Mouse (Mus musculus): ENCODE measurements around the gene Catsper1.
"Not testable (repeated sequence)": the region's sequence is repeated elsewhere in the genome, so short reads cannot be mapped to it uniquely, and the experiment has no call there.

Catsper1 gene

GRCm38 (mm10) chr19:5335441-5335840 lies at the start of gene Catsper1:
Catsper1 (plus strand) TSS chr19:5335741.
- DNase-seq (ENCODE audit: low spot score in 2 of 2), result no peak

DNA sequence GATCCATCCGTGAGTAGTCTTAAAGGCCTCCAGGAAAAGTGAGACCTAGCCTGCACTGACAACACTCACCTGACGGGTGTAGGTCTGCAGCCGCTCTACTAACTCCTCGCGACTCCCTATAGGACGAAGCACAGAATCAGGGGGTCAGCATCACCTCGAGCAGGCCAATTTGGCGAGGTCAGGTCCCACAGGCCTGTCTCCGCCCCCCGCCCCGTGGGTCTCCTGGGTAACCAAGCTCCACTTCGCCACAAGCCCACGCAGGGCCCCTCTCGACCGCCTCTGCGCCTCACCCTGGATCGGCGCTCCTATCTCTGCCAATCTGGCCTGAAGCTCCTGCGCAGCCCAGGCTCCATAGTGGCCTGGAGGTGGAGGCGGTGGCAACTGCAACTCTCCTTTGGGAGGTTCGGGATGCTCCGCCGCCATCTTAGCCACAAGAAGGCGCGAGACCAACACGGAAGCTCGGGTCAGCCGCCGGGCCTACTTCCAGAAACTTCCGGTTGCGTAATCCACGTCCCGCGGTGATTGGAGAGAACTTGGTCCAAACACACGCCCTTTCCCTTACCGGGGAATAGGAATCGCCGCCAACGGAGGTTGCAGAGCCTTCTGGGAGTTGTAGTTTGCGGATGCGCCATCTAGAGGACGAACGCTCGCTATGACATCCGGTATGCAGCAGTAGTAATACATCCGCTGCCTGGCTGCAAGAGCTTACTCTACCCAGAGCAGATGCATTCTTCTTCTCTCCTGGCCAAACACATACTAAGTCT lies 40.4 kb upstream of the Catsper1 start, which contains the start of gene Sf3b2:
Sf3b2 (minus strand) TSS at position 484 of the 764 bp plus-strand sequence.
- DNase-seq (ENCODE audit: low spot score in 2 of 2), result peak; percentile 99 to 100

GRCm38 (mm10) chr19:5295736-5296075 lies 39.8 kb upstream of the Catsper1 start:
- DNase-seq (ENCODE audit: low spot score in 2 of 2), result no peak

DNA sequence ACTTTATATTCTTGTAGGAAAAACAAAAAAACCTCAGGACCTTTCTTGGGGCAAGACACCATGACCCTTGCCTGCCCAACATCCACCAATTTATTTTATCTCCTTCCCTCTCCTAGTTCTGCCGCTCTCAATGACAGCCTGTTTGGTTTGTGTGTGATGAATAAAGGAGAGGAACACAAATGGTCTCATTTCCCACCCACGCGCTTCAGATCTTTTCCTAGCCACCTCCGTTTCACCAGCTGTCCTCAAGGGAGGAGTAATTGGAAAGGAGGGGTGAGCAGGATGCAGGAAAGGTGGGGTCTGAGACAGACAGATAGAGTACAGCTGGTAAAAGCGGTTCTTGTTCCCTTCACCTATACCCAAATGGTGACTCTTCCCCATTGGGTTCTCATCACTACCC lies 38.9 kb upstream of the Catsper1 start:
- peak in 1 of 2 experiments; percentile 79 for DNase-seq (ENCODE audit: low spot score in 2 of 2)

- peak; percentile 71 to 75 for DNase-seq (ENCODE audit: low spot score in 2 of 2)
These were observed 37.4 kb upstream of the Catsper1 start, which contains the start of gene Gal3st3 for GRCm38 (mm10) chr19:5297903-5298800. Gal3st3 (plus strand) TSS chr19:5298331.

GRCm38 (mm10) chr19:5300588-5300987 lies 35.0 kb upstream of the Catsper1 start:
- no peak for DNase-seq (ENCODE audit: low spot score in 2 of 2)

DNA sequence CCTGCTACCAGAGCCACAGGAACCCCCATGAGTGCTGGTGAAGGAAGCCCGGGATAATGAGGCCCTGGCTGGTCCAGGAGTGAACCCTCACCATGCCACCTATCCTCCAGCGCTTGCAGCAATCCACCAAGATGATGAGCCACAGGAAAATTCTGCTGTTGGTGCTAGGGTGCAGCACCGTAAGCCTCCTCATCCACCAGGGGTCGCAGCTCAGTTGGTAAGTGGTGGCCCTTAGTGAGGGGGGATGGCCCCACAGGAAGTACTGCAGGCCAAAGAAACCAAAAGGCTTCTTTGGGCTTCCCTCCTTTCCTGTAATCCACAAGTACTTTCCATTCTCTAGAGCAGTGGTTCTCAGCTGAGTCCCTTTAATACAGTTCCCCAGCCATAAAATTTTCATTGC lies 33.1 kb upstream of the Catsper1 start:
- DNase-seq (ENCODE audit: low spot score in 2 of 2), result peak in 1 of 2 experiments; percentile 64

- no peak for DNase-seq (ENCODE audit: low spot score in 2 of 2)
These were observed 29.3 kb upstream of the Catsper1 start for GRCm38 (mm10) chr19:5306279-5306678.

- DNase-seq (ENCODE audit: low spot score in 2 of 2), result no peak
These were observed 28.4 kb upstream of the Catsper1 start for GRCm38 (mm10) chr19:5306968-5307734.

DNA sequence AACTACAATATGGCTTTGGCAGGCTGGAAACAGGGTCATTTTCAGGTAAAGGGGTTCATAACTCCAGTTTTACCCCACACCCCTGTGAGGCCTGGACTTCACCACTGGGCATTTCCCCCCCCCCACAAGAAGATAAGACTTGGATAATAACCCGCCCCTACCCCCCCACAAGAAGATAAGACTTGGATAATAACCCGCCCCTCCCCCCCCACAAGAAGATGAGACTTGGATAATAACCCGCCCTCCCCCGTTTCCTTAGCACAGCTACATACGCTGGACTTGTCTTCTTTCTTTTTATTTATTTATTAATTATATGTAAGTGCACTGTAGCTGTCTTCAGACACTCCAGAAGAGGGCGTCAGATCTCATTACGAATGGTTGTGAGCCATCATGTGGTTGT lies 26.5 kb upstream of the Catsper1 start:
- no peak for DNase-seq (ENCODE audit: low spot score in 2 of 2)

DNA sequence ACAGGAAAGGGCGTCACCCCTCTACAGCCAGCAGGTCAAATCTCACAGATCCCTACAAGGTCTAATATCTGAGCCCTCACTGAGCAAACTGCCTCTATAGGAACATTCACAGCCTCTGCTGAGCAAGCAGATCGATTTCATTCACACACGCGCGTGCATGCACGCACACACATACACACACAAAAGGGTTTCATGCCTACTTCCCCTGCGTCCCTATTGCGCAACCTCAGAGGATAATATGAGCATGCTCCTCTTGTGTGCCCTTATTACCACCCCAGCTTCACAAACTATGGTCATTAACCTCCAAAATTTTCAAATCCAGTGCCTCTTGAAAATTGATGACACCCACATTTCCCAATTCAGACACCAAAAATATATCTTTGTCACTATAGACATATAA lies 22.4 kb upstream of the Catsper1 start:
- no peak for DNase-seq (ENCODE audit: low spot score in 2 of 2)

- DNase-seq (ENCODE audit: low spot score in 2 of 2), result no peak
These were observed 11.7 kb upstream of the Catsper1 start for GRCm38 (mm10) chr19:5323801-5324200.

DNA sequence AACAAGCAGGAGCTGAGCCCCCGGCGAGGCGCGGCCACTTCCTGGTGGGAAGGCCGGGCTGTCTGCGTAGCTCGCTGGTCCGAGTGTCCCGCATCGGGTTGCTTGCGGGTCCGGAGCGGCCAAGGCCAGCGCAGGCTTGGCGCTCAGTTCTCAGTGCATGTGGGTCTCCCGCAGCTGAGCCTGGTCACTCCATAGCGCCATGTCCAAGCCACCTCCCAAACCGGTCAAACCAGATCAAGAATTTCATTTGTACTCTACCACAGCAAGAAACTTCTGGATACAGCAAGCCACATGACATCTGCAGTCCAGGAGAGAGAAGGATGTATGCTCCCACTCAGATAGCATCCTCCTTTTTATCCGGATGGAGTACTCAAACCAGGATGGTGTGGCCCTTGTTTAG lies 7.6 kb upstream of the Catsper1 start:
- no peak for DNase-seq (ENCODE audit: low spot score in 2 of 2)

- no peak for DNase-seq (ENCODE audit: low spot score in 2 of 2)
These were observed 800 bp upstream of the Catsper1 start for GRCm38 (mm10) chr19:5334741-5335140.

GRCm38 (mm10) chr19:5337975-5338374 lies 2.4 kb downstream of the Catsper1 start:
- DNase-seq (ENCODE audit: low spot score in 2 of 2), result peak; percentile 72 to 79

DNA sequence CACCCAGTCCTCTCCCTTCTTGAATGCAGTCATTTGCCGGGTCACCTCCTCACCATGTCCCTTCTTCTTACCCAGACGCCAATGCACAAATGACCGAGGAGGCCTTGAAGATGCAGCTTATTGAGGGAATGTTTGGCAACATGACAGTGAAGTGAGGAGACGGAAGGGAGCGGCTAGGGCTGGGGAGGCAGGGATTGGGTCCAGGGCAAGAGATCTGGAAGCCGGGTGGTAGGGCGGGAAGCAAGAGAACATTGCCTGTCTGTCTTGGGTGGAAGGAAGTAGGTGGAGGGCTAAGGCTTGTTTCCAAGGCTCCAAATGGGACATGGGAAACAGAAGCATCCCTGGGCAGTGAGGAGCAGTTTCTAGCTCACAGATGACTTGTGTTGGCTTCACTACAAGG lies 5.8 kb downstream of the Catsper1 start:
- no peak for DNase-seq (ENCODE audit: low spot score in 2 of 2)

DNA sequence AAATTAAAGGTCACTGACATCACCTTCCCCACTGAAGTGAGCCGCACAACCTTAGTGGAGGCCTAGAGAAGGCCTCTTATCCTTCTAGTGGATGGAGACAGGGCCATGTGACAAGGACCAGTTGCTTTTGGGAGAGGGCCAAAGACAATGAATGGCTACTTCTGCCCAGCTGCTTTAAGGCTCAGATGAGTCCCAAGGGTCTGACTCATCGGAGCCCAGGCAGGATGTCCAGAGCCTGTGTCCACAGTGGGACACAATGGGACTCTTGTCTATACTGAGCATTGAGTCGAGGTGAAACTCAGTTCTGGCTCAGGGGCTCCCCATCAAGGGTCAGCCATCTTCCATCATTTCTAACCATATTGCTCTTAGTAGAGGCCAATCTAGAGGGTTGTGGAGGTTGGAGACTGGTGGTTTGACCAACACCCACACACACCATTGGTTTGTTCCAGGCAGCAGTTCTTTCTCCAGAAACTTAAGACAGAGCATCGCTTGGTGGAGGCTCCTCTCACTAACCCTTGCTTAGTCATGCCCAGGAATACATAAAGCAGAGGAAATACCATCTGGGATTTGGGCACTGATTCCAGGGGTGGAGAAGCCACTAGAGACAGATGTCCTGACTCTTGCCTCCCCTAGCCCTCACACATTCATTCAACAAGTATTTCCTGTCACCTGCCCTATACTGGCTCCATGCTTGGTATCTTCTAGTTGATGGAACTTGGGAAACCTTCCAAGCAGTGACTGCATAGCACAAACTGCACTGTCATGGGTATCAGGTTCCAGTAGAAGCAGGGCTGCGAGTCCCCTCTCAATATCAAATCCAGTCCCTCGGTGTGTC lies 10.0 kb downstream of the Catsper1 start:
- DNase-seq (ENCODE audit: low spot score in 2 of 2), result no peak

GRCm38 (mm10) chr19:5348064-5348463 lies 12.5 kb downstream of the Catsper1 start:
- DNase-seq (ENCODE audit: low spot score in 2 of 2), result no peak

DNA sequence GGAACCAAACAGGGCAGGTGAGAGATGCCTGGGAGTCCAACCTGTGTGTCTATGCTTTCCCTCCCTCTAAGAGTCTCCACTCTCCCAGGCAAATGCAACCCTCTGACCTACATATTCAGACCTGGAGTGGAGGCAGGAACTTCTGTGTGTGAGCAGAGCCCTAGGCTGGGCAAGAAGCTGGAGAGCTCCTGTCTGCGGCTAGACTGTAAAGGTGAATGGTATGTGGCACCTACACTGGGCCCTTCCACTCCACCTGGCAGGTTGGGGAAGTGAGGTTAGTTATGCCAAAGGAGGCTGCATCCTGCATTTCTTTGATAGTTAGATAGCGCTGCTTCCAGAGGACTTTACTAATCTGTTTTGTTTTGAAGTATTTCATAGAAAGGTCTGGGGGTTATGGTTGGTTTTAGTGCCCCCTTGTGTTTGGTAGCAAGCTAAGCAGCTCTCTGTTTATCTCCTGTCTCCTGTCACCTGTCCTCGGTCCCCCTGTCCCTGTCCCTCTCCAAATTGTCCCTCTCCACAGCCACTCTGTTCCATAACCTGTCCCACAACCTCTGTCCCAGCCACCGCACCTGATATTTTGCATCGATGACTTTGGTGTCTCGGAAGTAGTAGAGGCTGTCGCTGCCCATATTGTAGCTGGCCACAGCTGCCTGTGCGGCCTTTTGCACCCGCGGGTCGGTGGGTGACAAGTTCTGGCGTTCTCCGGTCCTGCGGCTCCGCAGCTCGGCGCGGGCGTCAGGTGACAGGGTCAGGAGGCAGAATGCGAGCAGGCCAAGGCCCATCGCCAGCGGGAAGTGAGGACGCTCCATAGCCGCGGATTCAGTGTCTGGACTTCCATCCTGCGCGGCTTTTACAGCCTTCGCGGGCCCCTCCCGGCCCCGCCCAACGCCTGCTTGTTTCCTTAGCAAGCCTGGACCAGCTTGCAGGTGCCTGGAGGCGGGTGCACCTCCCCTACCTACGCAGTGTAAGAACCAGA lies 13.3 kb downstream of the Catsper1 start:
- peak in 1 of 2 experiments; percentile 31 for DNase-seq (ENCODE audit: low spot score in 2 of 2)

GRCm38 (mm10) chr19:5349502-5349873 lies 13.9 kb downstream of the Catsper1 start, which contains the start of gene Cst6:
Cst6 (minus strand) TSS chr19:5349574.
- not testable (repeated sequence) for DNase-seq (ENCODE audit: low spot score in 2 of 2)

Data from right cerebral cortex, postnatal 10 days (tissue).